Mouse (Mus musculus) neural tube, embryonic 10.5 days (tissue): ENCODE measurements at regions not wholly inside any gene's neighbourhood (a gene's known extent, or its start where the extent isn't known, plus 50 kb on each side); places are given as distances from the start of the nearest gene placed in this dataset.

Experiments
- DNase-seq: peaks from one replicate; pipeline ENCODE4 v3.0.0-alpha.2; 2017; ENCODE audit warnings: low spot score; ENCODE audit errors: extremely low spot score

- DNase-seq = no peak
Observed at GRCm38 (mm10) chr3:130978986-130979642, 131.2 kb upstream of the Lef1 start.

- no peak for DNase-seq
Observed at GRCm38 (mm10) chr3:130977921-130978700, 132.2 kb upstream of the Lef1 start.

GRCm38 (mm10) chr3:130976206-130976605, 134.1 kb upstream of the Lef1 start:
- DNase-seq = no peak

GRCm38 (mm10) chr3:130975291-130975690, 135.0 kb upstream of the Lef1 start:
- DNase-seq = no peak

- no peak for DNase-seq
Observed at GRCm38 (mm10) chr3:130972126-130972525, 138.1 kb upstream of the Lef1 start.

- no peak for DNase-seq
Observed at GRCm38 (mm10) chr3:130965275-130965674, 145.0 kb upstream of the Lef1 start.

GRCm38 (mm10) chr3:130964088-130964487, 146.2 kb upstream of the Lef1 start:
- DNase-seq = no peak

GRCm38 (mm10) chr3:130963625-130964024, 146.6 kb upstream of the Lef1 start:
- no peak for DNase-seq

GRCm38 (mm10) chr3:130962701-130963472, 147.4 kb upstream of the Lef1 start:
- DNase-seq = peak; percentile 27

- peak; percentile 24 for DNase-seq
Observed at GRCm38 (mm10) chr3:130962151-130962633, 148.1 kb upstream of the Lef1 start.

- DNase-seq = no peak
Observed at GRCm38 (mm10) chr3:130961704-130962103, 148.6 kb upstream of the Lef1 start.

- DNase-seq = no peak
Observed at GRCm38 (mm10) chr3:130955958-130956357, 154.3 kb upstream of the Lef1 start.

GRCm38 (mm10) chr3:130951381-130951780, 158.9 kb upstream of the Lef1 start:
- no peak for DNase-seq

GRCm38 (mm10) chr3:130950872-130951271, 159.4 kb upstream of the Lef1 start:
- DNase-seq = no peak

- DNase-seq = no peak
Observed at GRCm38 (mm10) chr3:130947880-130948279, 162.4 kb upstream of the Lef1 start.

- DNase-seq = no peak
Observed at GRCm38 (mm10) chr3:130947277-130947606, 163.0 kb upstream of the Lef1 start.

- DNase-seq = no peak
Observed at GRCm38 (mm10) chr3:130946576-130947276, 163.5 kb upstream of the Lef1 start.

GRCm38 (mm10) chr3:130945861-130946449, 164.3 kb upstream of the Lef1 start:
- DNase-seq = peak; percentile 81

- no peak for DNase-seq
Observed at GRCm38 (mm10) chr3:130945396-130945795, 164.9 kb upstream of the Lef1 start.

GRCm38 (mm10) chr3:130944241-130944640, 166.0 kb upstream of the Lef1 start:
- DNase-seq = no peak
